Mouse (Mus musculus): Measurements from ENCODE around the gene Gins1. TPM values are rescaled to one million over a fixed set of nuclear protein-coding genes. Genes with fewer than 3 reads are reported as not detected.

The Gins1 gene
- total RNA-seq, 1 experiment from 2014 or later, result 5.3 TPM

DNA sequence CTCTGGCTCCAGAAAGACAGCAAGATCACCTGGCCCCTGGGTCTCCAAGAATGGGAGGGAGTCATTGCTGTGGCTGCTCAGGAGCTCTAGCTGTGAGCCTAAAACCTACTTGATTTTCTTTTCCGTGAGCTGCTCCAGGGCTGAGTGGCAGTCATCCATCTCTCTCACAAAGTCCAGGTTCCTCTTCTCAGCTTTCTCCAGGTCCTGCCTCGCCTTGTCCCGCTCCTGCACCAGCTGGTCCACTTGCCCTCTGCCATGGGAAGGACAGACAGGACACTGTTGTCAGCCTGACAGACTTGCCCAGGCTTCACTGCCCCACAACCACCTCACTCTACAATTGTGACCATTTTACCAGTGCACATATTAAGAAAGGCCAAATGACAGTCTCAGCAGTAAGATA, 58.0 kb downstream of the Gins1 start:
- no peak for DNase-seq

GRCm38 (mm10) chr2:150964641-150965040, 59.4 kb downstream of the Gins1 start:
- DNase-seq, result no peak

GRCm38 (mm10) chr2:150965951-150966350, 60.8 kb downstream of the Gins1 start:
- DNase-seq, result no peak

DNA sequence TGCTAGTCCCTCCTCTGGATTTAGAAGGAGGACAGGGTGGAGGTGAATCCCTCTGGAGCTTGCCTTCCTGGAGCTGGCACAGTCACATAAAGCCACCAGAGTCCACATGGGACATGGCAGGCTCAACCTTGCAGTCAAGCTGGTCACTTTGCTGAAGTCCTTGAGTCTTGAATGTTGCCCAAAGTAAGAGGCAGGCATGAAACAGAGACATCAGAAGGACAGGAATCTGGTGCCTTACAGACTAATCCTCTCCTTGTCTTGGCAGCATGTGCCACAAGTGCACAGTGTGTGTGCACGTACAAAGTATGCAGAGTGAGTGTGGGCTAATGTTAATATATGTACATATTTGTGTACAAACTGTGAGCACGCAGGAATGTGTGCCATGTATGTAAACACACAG, 62.3 kb downstream of the Gins1 start:
- DNase-seq, result no peak

GRCm38 (mm10) chr2:150969231-150969630, 64.0 kb downstream of the Gins1 start:
- DNase-seq, result no peak

DNA sequence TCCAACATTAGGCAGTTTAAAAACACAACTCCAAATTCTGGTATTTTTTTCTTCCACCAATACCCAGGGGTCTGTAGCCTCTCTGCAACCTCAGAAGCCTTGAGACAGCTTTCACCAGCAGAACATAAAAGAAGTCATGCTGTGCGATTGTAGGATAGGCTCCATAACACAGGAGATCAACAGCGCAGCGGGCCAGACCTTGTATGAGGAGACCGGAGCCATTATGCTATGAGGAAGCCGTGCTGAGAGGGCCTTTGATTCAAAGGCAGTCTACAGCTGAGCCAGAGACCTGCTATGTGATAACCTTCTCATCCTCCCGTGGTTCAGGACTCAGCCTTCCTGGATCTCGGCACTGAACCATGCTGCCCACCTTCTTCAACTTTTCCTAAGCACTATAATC, 66.7 kb downstream of the Gins1 start:
- DNase-seq, result no peak

- DNase-seq, result no peak
Observed at GRCm38 (mm10) chr2:150972681-150973080, 67.5 kb downstream of the Gins1 start.

DNA sequence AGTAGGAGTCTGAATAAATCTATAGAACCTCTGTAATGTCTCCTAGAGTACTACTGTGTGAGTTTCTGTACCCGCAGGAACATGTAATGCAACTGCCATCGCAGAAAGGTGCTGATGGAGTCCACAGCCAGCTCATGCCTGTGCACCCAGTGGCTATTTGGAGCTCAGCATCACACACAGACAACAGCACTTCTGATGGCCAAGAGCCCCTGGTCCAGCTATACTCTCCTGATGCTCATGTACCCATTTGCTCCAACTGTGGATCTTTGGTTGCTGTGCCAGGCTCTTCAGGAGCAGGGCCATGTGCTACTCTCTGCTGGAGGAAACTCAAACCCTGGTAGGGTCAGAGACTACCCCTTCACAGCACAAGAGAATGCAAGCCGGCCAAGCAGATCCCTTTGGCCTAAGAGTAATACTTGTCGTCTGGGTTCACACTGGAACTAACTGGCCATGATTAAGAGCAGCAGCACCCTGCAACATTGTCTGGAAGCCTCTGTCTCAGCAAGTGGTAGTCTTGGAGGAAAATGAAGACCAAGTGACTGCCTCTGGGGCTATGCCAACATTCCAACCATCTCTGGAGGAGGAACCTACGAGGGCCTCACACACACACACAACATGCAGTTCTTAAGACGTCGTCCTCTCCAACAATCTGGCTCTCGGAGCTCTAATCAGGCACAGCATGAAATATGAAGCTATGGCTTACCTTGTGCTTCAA, 68.4 kb downstream of the Gins1 start:
- no peak for DNase-seq

DNA sequence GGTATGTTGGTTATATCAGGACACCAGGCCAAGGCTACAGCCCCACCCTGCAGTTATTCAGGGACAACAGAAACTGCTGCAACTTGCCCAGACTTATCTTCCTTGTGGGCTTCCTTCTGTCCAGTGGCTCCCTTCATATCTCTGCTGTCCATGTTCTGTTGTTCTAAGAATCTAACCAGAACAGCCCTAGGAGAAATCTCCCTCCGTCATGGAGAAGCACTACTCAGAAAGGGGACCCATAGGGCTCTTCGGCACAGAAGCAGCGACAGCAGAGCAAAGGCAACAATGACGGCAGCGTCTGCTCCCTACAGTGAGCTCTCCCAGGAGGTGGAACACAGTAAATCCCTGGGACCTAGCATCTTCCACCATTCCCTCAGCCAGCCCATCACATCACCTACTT, 71.7 kb downstream of the Gins1 start:
- DNase-seq, result no peak

DNA sequence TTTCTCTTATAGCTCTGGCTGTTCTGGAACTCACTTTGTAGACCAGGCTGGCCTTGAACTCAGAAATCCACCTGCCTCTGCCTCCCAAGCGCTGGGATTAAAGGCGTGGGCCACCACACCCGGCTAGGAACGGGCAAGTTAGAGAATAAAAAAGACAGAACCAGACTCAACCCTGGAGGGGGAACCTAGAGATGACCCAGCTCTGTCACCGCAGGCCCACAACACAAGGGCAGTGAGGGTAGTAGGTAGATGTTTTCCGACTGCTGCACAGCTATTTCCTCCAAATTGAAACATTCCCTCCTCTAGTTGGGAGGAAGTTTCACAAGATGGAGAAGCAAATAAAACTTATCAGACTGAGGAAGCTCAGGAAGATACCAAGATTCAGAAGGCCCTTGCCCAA, 72.5 kb downstream of the Gins1 start:
- no peak for DNase-seq

GRCm38 (mm10) chr2:150978791-150979190, 73.6 kb downstream of the Gins1 start:
- no peak for DNase-seq

- DNase-seq, result no peak
Observed at GRCm38 (mm10) chr2:150979861-150980620, 74.8 kb downstream of the Gins1 start.

Other genes with a start within 250 kb of the Gins1 start
- gene Acss1, start 236.9 kb upstream of the Gins1 start, total RNA-seq (2021), result 17.3 and 23.4 TPM in 2 replicates
- not detected in 2 replicates for gene Vsx1, start 216.0 kb upstream of the Gins1 start, total RNA-seq (2021)
- 7.0 and 7.9 TPM in 2 replicates for gene Entpd6, start 156.4 kb upstream of the Gins1 start, total RNA-seq (2021)
- gene Pygb, start 118.7 kb upstream of the Gins1 start, total RNA-seq (2021), result 38.5 and 40.8 TPM in 2 replicates
- 69.3 and 70.2 TPM in 2 replicates for gene Abhd12, start 659 bp upstream of the Gins1 start, total RNA-seq (2021)
- gene Ninl, start 134.0 kb downstream of the Gins1 start, total RNA-seq (2021), result 30.3 and 34.7 TPM in 2 replicates
- 14.8 and 16.3 TPM in 2 replicates for gene Nanp, start 134.0 kb downstream of the Gins1 start, total RNA-seq (2021)
- not detected in 2 replicates for gene Gm14151, start 186.9 kb downstream of the Gins1 start, total RNA-seq (2021)
- not detected in 2 replicates for gene Gm14147, start 192.8 kb downstream of the Gins1 start, total RNA-seq (2021)